Mouse (Mus musculus): ENCODE data around the gene Zfyve21. TPM values are rescaled to one million over a fixed set of nuclear protein-coding genes. Genes with fewer than 3 reads are reported as not detected.

Zfyve21 gene
- polyA plus RNA-seq (2012; rRNA removed): 39.5 and 39.8 TPM in 2 replicates

- TF ChIP-seq POLR2A (IDR thresholded peaks at IDR 0.05; ENCODE audit: extremely low read depth, insufficient read depth, low read length) (peak; percentile 70; the same call in 1 of the 2 replicates), CTCF (IDR thresholded peaks at IDR 0.05; ENCODE audit: extremely low read depth, insufficient read depth, low read length) (no peak)
- H3K27ac ChIP-seq (ENCODE audit: insufficient read depth, low read length): peak within 1 kb of the TSS; percentile 92
- peaks cover 12% of the 10 kb centered on the region for H3K4me1 ChIP-seq (ENCODE audit: control insufficient read depth, insufficient read depth, low read length)
- H3K4me3 ChIP-seq (ENCODE audit: insufficient read depth, low read length): peak within 1 kb of the TSS; percentile 87
Observed at GRCm38 (mm10) chr12:111813766-111814617, at the start of gene Zfyve21, which contains the start of gene Xrcc3. Gene Zfyve21 (plus strand): TSS chr12:111814170. Gene Xrcc3 (minus strand): TSS chr12:111813873.

- no peak overlapping the region for H3K4me3 ChIP-seq (ENCODE audit: insufficient read depth, low read length)
- no peak for TF ChIP-seq CTCF (IDR thresholded peaks at IDR 0.05; ENCODE audit: extremely low read depth, insufficient read depth, low read length)
- TF ChIP-seq POLR2A (IDR thresholded peaks at IDR 0.05; ENCODE audit: extremely low read depth, insufficient read depth, low read length): no peak
- H3K4me1 ChIP-seq (ENCODE audit: control insufficient read depth, insufficient read depth, low read length): peaks cover 39% of the 10 kb centered on the region
- H3K27ac ChIP-seq (ENCODE audit: insufficient read depth, low read length): peak overlapping the region; percentile 6; the same call in 1 of the 2 replicates
Observed at GRCm38 (mm10) chr12:111766313-111767236, 47.4 kb upstream of the Zfyve21 start.

- H3K4me1 ChIP-seq (ENCODE audit: control insufficient read depth, insufficient read depth, low read length): peaks cover 27% of the 10 kb centered on the region
- H3K4me3 ChIP-seq (ENCODE audit: insufficient read depth, low read length): no peak overlapping the region
- TF ChIP-seq POLR2A (IDR thresholded peaks at IDR 0.05; ENCODE audit: extremely low read depth, insufficient read depth, low read length): no peak
- no peak for TF ChIP-seq CTCF (IDR thresholded peaks at IDR 0.05; ENCODE audit: extremely low read depth, insufficient read depth, low read length)
- H3K27ac ChIP-seq (ENCODE audit: insufficient read depth, low read length): no peak overlapping the region
Observed at GRCm38 (mm10) chr12:111768322-111768928, 45.5 kb upstream of the Zfyve21 start.

- peaks cover 25% of the 10 kb centered on the region for H3K4me1 ChIP-seq (ENCODE audit: control insufficient read depth, insufficient read depth, low read length)
- no peak overlapping the region for H3K4me3 ChIP-seq (ENCODE audit: insufficient read depth, low read length)
- TF ChIP-seq CTCF (IDR thresholded peaks at IDR 0.05; ENCODE audit: extremely low read depth, insufficient read depth, low read length): peak; percentile 27; the same call in 1 of the 2 replicates
- TF ChIP-seq POLR2A (IDR thresholded peaks at IDR 0.05; ENCODE audit: extremely low read depth, insufficient read depth, low read length): no peak
- no peak overlapping the region for H3K27ac ChIP-seq (ENCODE audit: insufficient read depth, low read length)
Observed at GRCm38 (mm10) chr12:111769306-111769705, 44.7 kb upstream of the Zfyve21 start.

- Histone ChIP-seq H3K4me1 (ENCODE audit: control insufficient read depth, insufficient read depth, low read length) (peaks cover 31% of the 10 kb centered on the region), H3K27ac (ENCODE audit: insufficient read depth, low read length) (no peak overlapping the region), H3K4me3 (ENCODE audit: insufficient read depth, low read length) (no peak overlapping the region)
- no peak for TF ChIP-seq CTCF (IDR thresholded peaks at IDR 0.05; ENCODE audit: extremely low read depth, insufficient read depth, low read length)
- TF ChIP-seq POLR2A (IDR thresholded peaks at IDR 0.05; ENCODE audit: extremely low read depth, insufficient read depth, low read length): no peak
Observed at GRCm38 (mm10) chr12:111769816-111770577, 44.0 kb upstream of the Zfyve21 start.

- H3K4me3 ChIP-seq (ENCODE audit: insufficient read depth, low read length): no peak overlapping the region
- H3K4me1 ChIP-seq (ENCODE audit: control insufficient read depth, insufficient read depth, low read length): peaks cover 31% of the 10 kb centered on the region
- H3K27ac ChIP-seq (ENCODE audit: insufficient read depth, low read length): no peak overlapping the region
- no peak for TF ChIP-seq POLR2A (IDR thresholded peaks at IDR 0.05; ENCODE audit: extremely low read depth, insufficient read depth, low read length)
- no peak for TF ChIP-seq CTCF (IDR thresholded peaks at IDR 0.05; ENCODE audit: extremely low read depth, insufficient read depth, low read length)
Observed at GRCm38 (mm10) chr12:111770651-111771050, 43.3 kb upstream of the Zfyve21 start.

GRCm38 (mm10) chr12:111774156-111774555 lies 39.8 kb upstream of the Zfyve21 start:
- TF ChIP-seq POLR2A (IDR thresholded peaks at IDR 0.05; ENCODE audit: extremely low read depth, insufficient read depth, low read length) (no peak), CTCF (IDR thresholded peaks at IDR 0.05; ENCODE audit: extremely low read depth, insufficient read depth, low read length) (no peak)
- Histone ChIP-seq H3K4me3 (ENCODE audit: insufficient read depth, low read length) (no peak overlapping the region), H3K27ac (ENCODE audit: insufficient read depth, low read length) (no peak overlapping the region), H3K4me1 (ENCODE audit: control insufficient read depth, insufficient read depth, low read length) (peaks cover 11% of the 10 kb centered on the region)

- TF ChIP-seq CTCF (IDR thresholded peaks at IDR 0.05; ENCODE audit: extremely low read depth, insufficient read depth, low read length) (no peak), POLR2A (IDR thresholded peaks at IDR 0.05; ENCODE audit: extremely low read depth, insufficient read depth, low read length) (no peak)
- Histone ChIP-seq H3K27ac (ENCODE audit: insufficient read depth, low read length) (0 out of 2 replicates have a peak overlapping the region, but pooled peaks have one; percentile 19), H3K4me3 (ENCODE audit: insufficient read depth, low read length) (no peak overlapping the region), H3K4me1 (ENCODE audit: control insufficient read depth, insufficient read depth, low read length) (peaks cover 9% of the 10 kb centered on the region)
Observed at GRCm38 (mm10) chr12:111774845-111775244, 39.1 kb upstream of the Zfyve21 start.
